Mouse (Mus musculus) frontal cortex, postnatal 25 days (tissue): ENCODE results near the gene Syt5.

Experiments
- DNase-seq, 2 experiments: peaks; one replicate each; pipeline ENCODE4 v3.0.0; 2022; ENCODE audit warnings: low spot score in 2 of 2

Syt5 gene

GRCm38 (mm10) chr7:4522292-4522691 is 25.0 kb downstream of the Syt5 start:
- no peak for DNase-seq

- DNase-seq, result no peak
Observed at GRCm38 (mm10) chr7:4521231-4522003, 25.9 kb downstream of the Syt5 start.

- no peak for DNase-seq
Observed at GRCm38 (mm10) chr7:4518487-4518886, 28.9 kb downstream of the Syt5 start.

- no peak for DNase-seq
Observed at GRCm38 (mm10) chr7:4516332-4517050, 30.9 kb downstream of the Syt5 start, which contains the start of gene Tnnt1. Gene Tnnt1, minus strand, starts transcription at chr7:4516382.

GRCm38 (mm10) chr7:4515853-4516252 is 31.5 kb downstream of the Syt5 start:
- DNase-seq, result no peak

- no peak for DNase-seq
Observed at GRCm38 (mm10) chr7:4513829-4514712, 33.3 kb downstream of the Syt5 start.

GRCm38 (mm10) chr7:4513236-4513635 is 34.1 kb downstream of the Syt5 start:
- no peak for DNase-seq

- DNase-seq, result no peak
Observed at GRCm38 (mm10) chr7:4511489-4512224, 35.7 kb downstream of the Syt5 start.

GRCm38 (mm10) chr7:4509863-4510608 is 37.3 kb downstream of the Syt5 start:
- DNase-seq, result no peak

GRCm38 (mm10) chr7:4508739-4509116 is 38.6 kb downstream of the Syt5 start:
- DNase-seq, result no peak

- DNase-seq, result no peak
Observed at GRCm38 (mm10) chr7:4508062-4508738, 39.1 kb downstream of the Syt5 start.

GRCm38 (mm10) chr7:4507220-4507619 is 40.1 kb downstream of the Syt5 start:
- DNase-seq, result no peak

GRCm38 (mm10) chr7:4504646-4505435 is 42.5 kb downstream of the Syt5 start:
- DNase-seq, result no peak

GRCm38 (mm10) chr7:4503858-4504257 is 43.5 kb downstream of the Syt5 start:
- DNase-seq, result no peak

- DNase-seq, result no peak
Observed at GRCm38 (mm10) chr7:4503100-4503499, 44.2 kb downstream of the Syt5 start.

- DNase-seq, result peak in 1 of 2 experiments; percentile 36
Observed at GRCm38 (mm10) chr7:4502421-4503090, 44.8 kb downstream of the Syt5 start.

GRCm38 (mm10) chr7:4501558-4502397 is 45.6 kb downstream of the Syt5 start, which contains the start of gene Ppp1r12c:
Gene Ppp1r12c, minus strand, starts transcription at chr7:4501680.
- DNase-seq, result peak; percentile 89 to 94
